Mouse (Mus musculus): Measurements from ENCODE around the gene Atxn1. TPM values are rescaled to one million over a fixed set of nuclear protein-coding genes. Genes with fewer than 3 reads are reported as not detected.

The Atxn1 gene
- polyA plus RNA-seq, 1 experiment: not detected

- Histone ChIP-seq H3K4me1 (ENCODE audit: control insufficient read depth, insufficient read depth, low read length) (no peaks in the 10 kb centered on the region), H3K4me3 (ENCODE audit: insufficient read depth, low read depth, low read length) (no peak overlapping the region), H3K27ac (ENCODE audit: insufficient read depth, low read depth, low read length) (no peak overlapping the region)
- WGBS: 78% methylated on average over 3 of the region's 3 CpGs
- TF ChIP-seq CTCF (IDR thresholded peaks at IDR 0.05; ENCODE audit: insufficient read depth, low read depth, low read length): no peak
- no peak for TF ChIP-seq POLR2A (IDR thresholded peaks at IDR 0.05; ENCODE audit: insufficient read depth, low read depth, low read length)
These were observed 328.4 kb downstream of the Atxn1 start for GRCm38 (mm10) chr13:45636435-45636834.

- TF ChIP-seq POLR2A (IDR thresholded peaks at IDR 0.05; ENCODE audit: insufficient read depth, low read depth, low read length): no peak
- TF ChIP-seq CTCF (IDR thresholded peaks at IDR 0.05; ENCODE audit: insufficient read depth, low read depth, low read length): no peak
- no peaks in the 10 kb centered on the region for H3K4me1 ChIP-seq (ENCODE audit: control insufficient read depth, insufficient read depth, low read length)
- H3K27ac ChIP-seq (ENCODE audit: insufficient read depth, low read depth, low read length): no peak overlapping the region
- no peak overlapping the region for H3K4me3 ChIP-seq (ENCODE audit: insufficient read depth, low read depth, low read length)
These were observed 330.9 kb downstream of the Atxn1 start for GRCm38 (mm10) chr13:45633918-45634317.

- 87% methylated on average over 3 of the region's 3 CpGs for WGBS
These were observed 332.7 kb downstream of the Atxn1 start for GRCm38 (mm10) chr13:45632133-45632532.

GRCm38 (mm10) chr13:45630518-45631290, 334.1 kb downstream of the Atxn1 start:
- 69% methylated on average over 12 of the region's 12 CpGs for WGBS
- no peak overlapping the region for H3K4me3 ChIP-seq (ENCODE audit: insufficient read depth, low read depth, low read length)
- H3K27ac ChIP-seq (ENCODE audit: insufficient read depth, low read depth, low read length): no peak overlapping the region
- no peaks in the 10 kb centered on the region for H3K4me1 ChIP-seq (ENCODE audit: control insufficient read depth, insufficient read depth, low read length)
- TF ChIP-seq CTCF (IDR thresholded peaks at IDR 0.05; ENCODE audit: insufficient read depth, low read depth, low read length) (no peak), POLR2A (IDR thresholded peaks at IDR 0.05; ENCODE audit: insufficient read depth, low read depth, low read length) (no peak)

More at GRCm38 (mm10) chr13:45632133-45632532, 332.7 kb downstream of the Atxn1 start:
- H3K4me1 ChIP-seq (ENCODE audit: control insufficient read depth, insufficient read depth, low read length): no peaks in the 10 kb centered on the region
- TF ChIP-seq POLR2A (IDR thresholded peaks at IDR 0.05; ENCODE audit: insufficient read depth, low read depth, low read length): no peak
- no peak for TF ChIP-seq CTCF (IDR thresholded peaks at IDR 0.05; ENCODE audit: insufficient read depth, low read depth, low read length)
- H3K4me3 ChIP-seq (ENCODE audit: insufficient read depth, low read depth, low read length): no peak overlapping the region
- H3K27ac ChIP-seq (ENCODE audit: insufficient read depth, low read depth, low read length): no peak overlapping the region

GRCm38 (mm10) chr13:45629750-45630149, 335.1 kb downstream of the Atxn1 start:
- H3K4me3 ChIP-seq (ENCODE audit: insufficient read depth, low read depth, low read length): no peak overlapping the region
- WGBS: 90% methylated on average over 1 of the region's 1 CpGs
- H3K4me1 ChIP-seq (ENCODE audit: control insufficient read depth, insufficient read depth, low read length): no peaks in the 10 kb centered on the region
- no peak for TF ChIP-seq POLR2A (IDR thresholded peaks at IDR 0.05; ENCODE audit: insufficient read depth, low read depth, low read length)
- no peak for TF ChIP-seq CTCF (IDR thresholded peaks at IDR 0.05; ENCODE audit: insufficient read depth, low read depth, low read length)
- no peak overlapping the region for H3K27ac ChIP-seq (ENCODE audit: insufficient read depth, low read depth, low read length)

GRCm38 (mm10) chr13:45628341-45628740, 336.5 kb downstream of the Atxn1 start:
- H3K4me1 ChIP-seq (ENCODE audit: control insufficient read depth, insufficient read depth, low read length): no peaks in the 10 kb centered on the region
- no peak overlapping the region for H3K27ac ChIP-seq (ENCODE audit: insufficient read depth, low read depth, low read length)
- WGBS: 77% methylated on average over 8 of the region's 8 CpGs
- TF ChIP-seq CTCF (IDR thresholded peaks at IDR 0.05; ENCODE audit: insufficient read depth, low read depth, low read length) (no peak), POLR2A (IDR thresholded peaks at IDR 0.05; ENCODE audit: insufficient read depth, low read depth, low read length) (no peak)
- H3K4me3 ChIP-seq (ENCODE audit: insufficient read depth, low read depth, low read length): no peak overlapping the region

GRCm38 (mm10) chr13:45627206-45627751, 337.5 kb downstream of the Atxn1 start:
- H3K4me1 ChIP-seq (ENCODE audit: control insufficient read depth, insufficient read depth, low read length): no peaks in the 10 kb centered on the region
- no peak overlapping the region for H3K27ac ChIP-seq (ENCODE audit: insufficient read depth, low read depth, low read length)
- 91% methylated on average over 8 of the region's 8 CpGs for whole genome bisulfite sequencing
- no peak overlapping the region for H3K4me3 ChIP-seq (ENCODE audit: insufficient read depth, low read depth, low read length)
- TF ChIP-seq CTCF (IDR thresholded peaks at IDR 0.05; ENCODE audit: insufficient read depth, low read depth, low read length) (no peak), POLR2A (IDR thresholded peaks at IDR 0.05; ENCODE audit: insufficient read depth, low read depth, low read length) (no peak)

GRCm38 (mm10) chr13:45625740-45626139, 339.1 kb downstream of the Atxn1 start:
- Histone ChIP-seq H3K4me3 (ENCODE audit: insufficient read depth, low read depth, low read length) (no peak overlapping the region), H3K27ac (ENCODE audit: insufficient read depth, low read depth, low read length) (no peak overlapping the region), H3K4me1 (ENCODE audit: control insufficient read depth, insufficient read depth, low read length) (0 out of 2 replicates have a peak, but pooled peaks cover under 1% of the 10 kb centered on the region)
- 96% methylated on average over 5 of the region's 5 CpGs for WGBS
- TF ChIP-seq CTCF (IDR thresholded peaks at IDR 0.05; ENCODE audit: insufficient read depth, low read depth, low read length) (no peak), POLR2A (IDR thresholded peaks at IDR 0.05; ENCODE audit: insufficient read depth, low read depth, low read length) (no peak)

GRCm38 (mm10) chr13:45623846-45624245, 341.0 kb downstream of the Atxn1 start:
- Histone ChIP-seq H3K4me3 (ENCODE audit: insufficient read depth, low read depth, low read length) (no peak overlapping the region), H3K27ac (ENCODE audit: insufficient read depth, low read depth, low read length) (no peak overlapping the region), H3K4me1 (ENCODE audit: control insufficient read depth, insufficient read depth, low read length) (peaks cover 2% of the 10 kb centered on the region; the same call in 1 of the 2 replicates)
- TF ChIP-seq POLR2A (IDR thresholded peaks at IDR 0.05; ENCODE audit: insufficient read depth, low read depth, low read length) (no peak), CTCF (IDR thresholded peaks at IDR 0.05; ENCODE audit: insufficient read depth, low read depth, low read length) (no peak)
- 71% methylated on average over 1 of the region's 1 CpGs for WGBS

Data from olfactory bulb, adult 2 months (tissue).